Mouse (Mus musculus) frontal cortex, adult 2 months (tissue): ENCODE results near the gene Naaladl1. TPM values are rescaled to one million over a fixed set of nuclear protein-coding genes. Genes with fewer than 3 reads are reported as not detected.
A peak's percentile ranks its signal among the peaks of the same experiment; 100 is the strongest.
"Not testable (repeated sequence)": the region's sequence is repeated elsewhere in the genome, so short reads cannot be mapped to it uniquely, and the experiment has no call there.

Source experiments
- DNase-seq, 2 experiments: peaks; one replicate each; pipeline ENCODE4 v3.0.0; 2022; ENCODE audit warnings: low spot score in 1 of 2; ENCODE audit errors: extremely low spot score in 1 of 2
- polyA plus RNA-seq: library from polyadenylated mRNA; depleted of rRNA; stranded (reverse); fragments of >200 nt; gene quantifications from 2 replicates; pipeline ENCODE4 v1.2.3, GENCODE M21; 2012; rRNA removed

The Naaladl1 gene
- polyA plus RNA-seq, 1 experiment, result 0.26 TPM

- DNase-seq, result no peak
Observed at GRCm38 (mm10) chr19:6126789-6127580, 21.4 kb downstream of the Naaladl1 start.

GRCm38 (mm10) chr19:6127760-6128341 is 22.3 kb downstream of the Naaladl1 start, which contains the start of gene Snx15:
Gene Snx15 (minus strand): TSS chr19:6128304.
- DNase-seq, result peak; percentile 95 to 97

GRCm38 (mm10) chr19:6130414-6131128 is 25.0 kb downstream of the Naaladl1 start:
- DNase-seq, result not testable (repeated sequence)

GRCm38 (mm10) chr19:6132171-6132827 is 26.7 kb downstream of the Naaladl1 start:
- no peak for DNase-seq

GRCm38 (mm10) chr19:6133197-6133596 is 27.6 kb downstream of the Naaladl1 start:
- not testable (repeated sequence) for DNase-seq

GRCm38 (mm10) chr19:6136397-6136796 is 30.8 kb downstream of the Naaladl1 start:
- no peak for DNase-seq

GRCm38 (mm10) chr19:6139701-6140100 is 34.1 kb downstream of the Naaladl1 start:
- DNase-seq, result no peak

- no peak for DNase-seq
Observed at GRCm38 (mm10) chr19:6140374-6140677, 34.7 kb downstream of the Naaladl1 start.

GRCm38 (mm10) chr19:6140678-6141393 is 35.3 kb downstream of the Naaladl1 start, which contains the start of gene Batf2:
Gene Batf2 (plus strand): TSS chr19:6140983.
- peak; percentile 77 to 93 for DNase-seq

- DNase-seq, result peak; percentile 74 to 90
Observed at GRCm38 (mm10) chr19:6141394-6141749, 35.8 kb downstream of the Naaladl1 start, which contains the start of gene Arl2. Gene Arl2 (minus strand): TSS chr19:6141548.

GRCm38 (mm10) chr19:6144842-6145241 is 39.3 kb downstream of the Naaladl1 start:
- DNase-seq, result no peak

- no peak for DNase-seq
Observed at GRCm38 (mm10) chr19:6155174-6155573, 49.6 kb downstream of the Naaladl1 start.

- no peak for DNase-seq
Observed at GRCm38 (mm10) chr19:6156372-6156771, 50.8 kb downstream of the Naaladl1 start.

- no peak for DNase-seq
Observed at GRCm38 (mm10) chr19:6157220-6157619, 51.6 kb downstream of the Naaladl1 start.

GRCm38 (mm10) chr19:6163872-6164547 is 58.4 kb downstream of the Naaladl1 start:
- no peak for DNase-seq

Other genes starting within 250 kb of the Naaladl1 start
- 13.1 and 15.6 TPM in 2 replicates for gene Frmd8, start 230.5 kb upstream of the Naaladl1 start, polyA plus RNA-seq
- gene Slc25a45, start 228.0 kb upstream of the Naaladl1 start, polyA plus RNA-seq, result 7.8 and 8.7 TPM in 2 replicates
- gene Tigd3, start 211.6 kb upstream of the Naaladl1 start, polyA plus RNA-seq, result 4.6 and 4.9 TPM in 2 replicates
- gene Dpf2, start 192.8 kb upstream of the Naaladl1 start, polyA plus RNA-seq, result 106 and 118 TPM in 2 replicates
- gene Cdc42ep2, start 181.0 kb upstream of the Naaladl1 start, polyA plus RNA-seq, result 7.7 and 9.1 TPM in 2 replicates
- gene Pola2, start 141.6 kb upstream of the Naaladl1 start, polyA plus RNA-seq, result 14.2 and 14.3 TPM in 2 replicates
- 0.42 TPM in 1 of 2 replicates, not detected in the other for gene Slc22a20, start 119.6 kb upstream of the Naaladl1 start, polyA plus RNA-seq
- 15.0 and 16.3 TPM in 2 replicates for gene Capn1, start 89.9 kb upstream of the Naaladl1 start, polyA plus RNA-seq
- 29.2 and 34.1 TPM in 2 replicates for gene Syvn1, start 59.2 kb upstream of the Naaladl1 start, polyA plus RNA-seq
- gene Mrpl49, start 48.0 kb upstream of the Naaladl1 start, polyA plus RNA-seq, result 44.3 and 44.4 TPM in 2 replicates
- gene Fau, start 47.9 kb upstream of the Naaladl1 start, polyA plus RNA-seq, result 873 and 951 TPM in 2 replicates
- gene Znhit2, start 44.6 kb upstream of the Naaladl1 start, polyA plus RNA-seq, result 48.4 and 51.7 TPM in 2 replicates
- gene Tm7sf2, start 37.4 kb upstream of the Naaladl1 start, polyA plus RNA-seq, result 50.2 and 52.4 TPM in 2 replicates
- 98.8 and 105 TPM in 2 replicates for gene Vps51, start 28.6 kb upstream of the Naaladl1 start, polyA plus RNA-seq
- not detected in 2 replicates for gene Tmem262, start 25.7 kb upstream of the Naaladl1 start, polyA plus RNA-seq
- 0.48 and 1.4 TPM in 2 replicates for gene Gm28374, start 23.5 kb upstream of the Naaladl1 start, polyA plus RNA-seq
- gene Zfpl1, start 20.8 kb upstream of the Naaladl1 start, polyA plus RNA-seq, result 83.9 and 89.7 TPM in 2 replicates
- gene Cdca5, start 20.8 kb upstream of the Naaladl1 start, polyA plus RNA-seq, result 0.22 and 0.46 TPM in 2 replicates
- gene AC131692.1, start 11.4 kb upstream of the Naaladl1 start, polyA plus RNA-seq, result not detected in 2 replicates
- 24.2 and 29.4 TPM in 2 replicates for gene Sac3d1, start 12.9 kb downstream of the Naaladl1 start, polyA plus RNA-seq
- gene Snx15, start 22.5 kb downstream of the Naaladl1 start, polyA plus RNA-seq, result 63.5 and 65.2 TPM in 2 replicates
- gene Batf2, start 35.2 kb downstream of the Naaladl1 start, polyA plus RNA-seq, result 0.54 and 0.63 TPM in 2 replicates
- gene Arl2, start 35.8 kb downstream of the Naaladl1 start, polyA plus RNA-seq, result 123 and 135 TPM in 2 replicates
- gene Majin, start 78.6 kb downstream of the Naaladl1 start, polyA plus RNA-seq, result 0.14 TPM in 1 of 2 replicates, not detected in the other
- gene Gpha2, start 120.6 kb downstream of the Naaladl1 start, polyA plus RNA-seq, result not detected in 2 replicates
- 137 and 141 TPM in 2 replicates for gene Ppp2r5b, start 130.1 kb downstream of the Naaladl1 start, polyA plus RNA-seq
- gene Atg2a, start 135.9 kb downstream of the Naaladl1 start, polyA plus RNA-seq, result 29.3 and 31.2 TPM in 2 replicates
- 48.4 and 49.3 TPM in 2 replicates for gene Ehd1, start 170.9 kb downstream of the Naaladl1 start, polyA plus RNA-seq
- gene Cdc42bpg, start 200.7 kb downstream of the Naaladl1 start, polyA plus RNA-seq, result 3.2 and 3.3 TPM in 2 replicates
- 67.6 and 68.4 TPM in 2 replicates for gene Men1, start 229.2 kb downstream of the Naaladl1 start, polyA plus RNA-seq
- gene Map4k2, start 235.4 kb downstream of the Naaladl1 start, polyA plus RNA-seq, result 193 and 205 TPM in 2 replicates